Mouse (Mus musculus): Measurements from ENCODE around the gene Cables2.
A peak's percentile ranks its signal among the peaks of the same experiment; 100 is the strongest.

The Cables2 gene

DNA sequence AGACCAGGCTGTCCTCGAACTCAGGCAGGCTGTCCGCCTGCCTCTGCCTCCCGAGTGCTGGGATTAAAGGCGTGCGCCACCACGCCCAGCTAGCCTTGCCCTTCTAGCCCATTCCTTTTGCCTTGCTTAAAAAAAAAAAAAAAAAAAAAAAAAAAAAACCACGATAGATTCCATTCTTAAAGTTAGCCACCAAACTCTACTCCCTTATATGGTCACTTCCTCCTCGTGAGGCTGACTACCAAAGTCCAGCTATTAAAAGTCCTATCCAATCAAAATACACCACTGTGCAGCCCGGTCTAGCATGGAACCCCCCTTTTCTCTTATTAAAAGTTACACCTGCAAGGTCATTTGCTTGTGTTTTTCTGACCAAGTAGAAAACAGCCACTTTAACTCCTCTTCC lies 17.6 kb downstream of the Cables2 start:
- no peak for DNase-seq (ENCODE audit: low spot score in 2 of 2)

DNA sequence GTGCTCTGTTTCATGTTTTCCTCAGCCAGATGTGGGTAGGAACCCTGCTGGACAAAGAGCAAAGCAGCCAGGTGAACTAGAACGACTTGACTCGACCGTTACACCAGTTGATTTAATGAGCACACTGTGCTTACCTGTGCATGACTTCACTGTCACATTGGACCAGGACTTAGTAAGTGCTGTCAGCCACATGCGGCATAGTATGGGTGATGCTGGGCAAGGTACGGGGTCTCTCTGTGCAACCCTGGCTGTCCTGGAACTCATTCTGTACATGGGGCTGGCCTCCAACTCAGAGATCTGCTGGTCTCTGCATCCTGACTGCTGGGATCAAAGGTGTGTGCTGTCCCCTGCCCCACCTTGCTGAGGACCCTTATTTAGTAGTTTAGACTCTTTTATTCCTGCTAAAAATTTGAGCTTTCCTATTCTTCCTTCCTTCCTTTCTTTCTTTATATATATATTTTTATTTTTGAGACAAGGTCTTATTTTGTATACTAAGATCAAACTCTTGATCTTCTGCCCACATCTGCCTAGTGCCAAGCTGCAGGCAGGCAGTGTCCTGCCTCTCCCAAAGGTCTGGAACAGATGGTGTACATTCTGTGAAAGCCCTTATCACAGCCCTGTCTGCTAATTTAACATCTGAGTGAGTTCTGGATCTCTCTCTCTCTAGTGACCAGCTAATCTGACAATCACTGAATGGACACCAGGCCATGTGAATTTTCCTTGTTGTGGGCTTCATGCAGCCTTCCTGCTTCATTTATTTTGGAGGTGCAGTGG lies 18.7 kb downstream of the Cables2 start:
- DNase-seq (ENCODE audit: low spot score in 2 of 2): no peak

DNA sequence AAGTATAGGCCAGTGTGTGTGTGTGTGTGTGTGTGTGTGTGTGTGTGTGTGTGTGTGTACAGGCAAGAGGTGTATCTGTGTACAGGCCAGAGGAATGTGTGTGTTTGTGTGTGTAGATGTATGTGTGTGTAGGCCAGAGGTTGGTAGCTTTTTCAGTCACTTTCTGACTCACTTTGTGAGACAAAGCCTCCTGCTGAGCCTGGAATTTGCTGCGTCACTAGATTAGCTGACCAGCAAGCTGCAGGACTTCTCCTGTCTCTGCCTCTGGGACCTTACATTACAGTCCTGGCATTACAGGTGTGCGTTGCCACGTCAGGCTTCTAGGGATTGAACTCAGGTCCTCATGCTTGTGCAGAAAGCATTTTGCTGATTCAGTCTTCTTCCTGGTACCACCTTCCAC lies 21.5 kb downstream of the Cables2 start:
- no peak for DNase-seq (ENCODE audit: low spot score in 2 of 2)

GRCm38 (mm10) chr2:180250930-180251611 lies 22.2 kb downstream of the Cables2 start:
- peak; percentile 68 to 80 for DNase-seq (ENCODE audit: low spot score in 2 of 2)

DNA sequence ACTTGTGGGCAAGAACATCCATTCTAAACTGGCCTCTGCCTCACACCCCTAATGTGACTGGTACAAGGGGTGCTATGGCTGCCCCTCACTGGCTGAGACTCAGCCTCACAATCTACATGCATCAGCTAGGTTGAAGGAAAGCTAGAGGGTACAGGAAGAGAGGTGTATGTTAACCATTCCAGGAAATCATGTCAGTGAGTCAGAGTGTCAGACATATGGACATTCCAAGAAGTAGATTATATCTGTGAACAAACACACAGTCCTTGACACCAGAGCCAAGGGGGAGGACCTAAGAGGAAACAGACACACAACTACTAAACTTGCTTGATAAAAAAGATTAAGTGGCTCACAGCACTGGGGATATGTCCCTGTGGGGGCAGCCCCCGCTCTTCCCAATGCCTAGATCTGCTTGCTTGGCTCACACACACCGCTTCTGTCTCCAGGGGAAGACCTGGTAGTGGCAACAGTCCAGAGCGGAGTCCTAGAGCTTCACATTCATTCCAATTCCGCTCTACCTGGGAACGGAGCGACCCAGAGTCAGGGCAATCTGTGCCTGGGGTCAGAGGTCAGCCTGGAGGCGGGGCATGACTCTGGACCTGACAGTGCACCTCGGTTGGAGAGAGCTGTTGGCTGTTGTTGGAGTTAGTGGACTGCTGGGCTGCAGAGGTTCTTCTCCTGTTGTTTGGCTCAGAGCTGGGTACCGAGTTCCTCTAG lies 24.2 kb downstream of the Cables2 start:
- DNase-seq (ENCODE audit: low spot score in 2 of 2): no peak

- DNase-seq (ENCODE audit: low spot score in 2 of 2): no peak
These were observed 25.4 kb downstream of the Cables2 start for GRCm38 (mm10) chr2:180247916-180248315.

- no peak for DNase-seq (ENCODE audit: low spot score in 2 of 2)
These were observed 30.2 kb downstream of the Cables2 start for GRCm38 (mm10) chr2:180243108-180243507.

DNA sequence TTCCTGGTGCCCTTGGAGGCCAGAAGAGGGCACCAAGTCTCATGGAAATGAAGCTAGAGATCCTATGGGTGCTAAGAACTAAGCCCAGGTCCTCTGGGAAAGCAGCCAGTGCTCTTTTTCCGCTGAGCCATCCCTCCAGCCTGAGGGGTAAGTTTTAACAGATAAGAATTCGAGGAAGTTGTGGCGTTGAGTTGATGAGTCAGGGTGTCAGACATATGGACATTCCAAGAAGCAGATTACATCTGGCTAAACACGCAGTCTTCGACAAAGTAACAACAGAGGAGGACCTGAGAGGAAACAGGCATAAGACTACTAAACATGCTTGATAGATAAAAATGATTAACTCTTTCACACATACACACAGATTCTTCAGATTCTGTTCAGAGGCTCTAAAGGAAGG lies 34.7 kb downstream of the Cables2 start:
- no peak for DNase-seq (ENCODE audit: low spot score in 2 of 2)

DNA sequence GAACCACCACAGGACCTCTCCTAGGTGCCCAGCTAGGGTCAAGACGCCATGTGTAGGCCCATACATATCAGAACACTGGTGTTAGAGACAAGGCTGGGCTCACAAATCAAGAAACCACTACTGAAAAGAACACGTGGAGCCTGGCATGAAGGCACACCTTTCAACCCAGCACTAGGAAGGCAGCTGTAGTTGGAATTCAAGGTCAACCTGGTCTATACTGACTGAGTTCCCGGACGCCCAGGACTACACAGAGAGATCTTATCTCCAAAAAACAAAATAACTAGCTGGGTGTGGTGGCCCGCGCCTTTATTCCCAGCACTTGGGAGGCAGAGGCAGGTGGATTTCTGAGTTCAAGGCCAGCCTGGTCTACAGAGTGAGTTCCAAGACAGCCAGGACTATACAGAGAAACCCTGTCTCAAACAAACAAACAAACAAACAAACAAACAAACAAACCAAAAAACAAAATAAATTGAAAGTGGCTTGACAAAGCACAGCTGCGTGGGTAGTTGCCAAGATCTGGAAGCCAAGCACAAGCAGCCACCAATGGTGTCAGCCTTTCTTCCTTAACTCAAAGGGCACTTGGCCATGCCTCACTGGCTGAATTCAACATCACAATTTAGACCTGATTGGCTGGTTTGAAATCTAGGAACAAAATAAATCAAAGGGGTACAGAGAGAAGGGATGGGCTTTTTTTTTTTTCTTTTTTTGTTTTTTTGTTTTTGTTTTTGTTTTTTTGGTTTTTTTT lies 35.5 kb downstream of the Cables2 start:
- DNase-seq (ENCODE audit: low spot score in 2 of 2): no peak

- no peak for DNase-seq (ENCODE audit: low spot score in 2 of 2)
These were observed 36.4 kb downstream of the Cables2 start for GRCm38 (mm10) chr2:180236930-180237329.

DNA sequence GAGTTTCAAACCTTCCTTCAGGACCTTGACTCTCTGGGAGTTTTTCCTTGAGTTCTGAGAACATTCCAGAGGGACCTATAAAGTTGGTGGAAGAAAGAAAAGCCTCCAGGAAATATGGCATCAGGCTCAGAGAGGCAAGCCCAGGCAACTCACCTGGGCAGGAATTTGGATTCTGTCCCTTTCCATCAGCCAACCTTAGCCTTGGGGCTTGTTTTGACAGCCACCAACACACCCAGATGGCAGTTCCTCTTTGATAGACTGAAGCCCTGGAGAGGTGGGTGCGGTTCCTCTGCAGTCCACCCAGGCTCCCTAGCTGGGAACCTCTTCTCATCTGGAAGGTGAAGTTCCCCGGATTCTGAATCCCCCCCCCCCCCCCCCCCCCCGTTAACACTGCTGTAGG lies 36.8 kb downstream of the Cables2 start:
- DNase-seq (ENCODE audit: low spot score in 2 of 2): no peak

DNA sequence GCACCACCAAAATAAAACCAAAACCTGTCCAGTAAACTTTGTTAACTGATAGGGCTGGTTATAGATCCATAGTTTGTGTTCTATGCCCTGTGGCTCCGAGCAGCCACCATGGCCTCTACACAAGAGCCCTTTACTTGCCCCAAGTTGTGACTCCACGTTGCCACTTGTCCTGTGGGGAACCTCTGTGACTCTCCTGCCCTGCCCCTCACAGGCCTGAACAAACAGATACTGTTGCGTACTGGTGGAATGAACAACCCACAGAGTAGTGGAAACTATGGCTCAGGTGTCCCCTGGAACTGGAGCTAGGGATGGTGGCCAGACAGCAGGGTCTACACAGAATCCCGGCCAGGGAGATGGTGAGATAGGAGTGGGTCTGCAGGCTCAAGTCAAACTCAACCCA lies 37.5 kb downstream of the Cables2 start:
- DNase-seq (ENCODE audit: low spot score in 2 of 2): no peak

DNA sequence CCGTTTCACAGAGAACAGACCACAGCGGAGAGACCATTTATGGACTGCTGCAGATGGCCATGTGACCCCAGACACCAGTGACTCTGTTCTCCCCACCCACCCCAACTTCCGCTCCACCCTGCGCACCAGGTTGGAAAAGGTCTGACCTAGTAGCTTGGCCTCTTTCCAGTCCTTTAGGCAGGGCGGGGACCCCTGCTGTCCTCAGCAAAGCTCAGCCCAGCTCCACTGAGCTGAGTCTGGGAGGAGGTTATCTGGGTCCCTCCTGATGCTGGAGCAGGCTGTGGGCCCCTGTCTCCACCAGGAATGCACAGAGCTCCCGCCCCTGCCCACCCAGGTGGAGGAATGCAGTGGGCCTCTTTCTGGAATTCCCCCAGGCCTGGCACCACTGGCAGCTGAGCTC lies 38.3 kb downstream of the Cables2 start:
- DNase-seq (ENCODE audit: low spot score in 2 of 2): no peak

DNA sequence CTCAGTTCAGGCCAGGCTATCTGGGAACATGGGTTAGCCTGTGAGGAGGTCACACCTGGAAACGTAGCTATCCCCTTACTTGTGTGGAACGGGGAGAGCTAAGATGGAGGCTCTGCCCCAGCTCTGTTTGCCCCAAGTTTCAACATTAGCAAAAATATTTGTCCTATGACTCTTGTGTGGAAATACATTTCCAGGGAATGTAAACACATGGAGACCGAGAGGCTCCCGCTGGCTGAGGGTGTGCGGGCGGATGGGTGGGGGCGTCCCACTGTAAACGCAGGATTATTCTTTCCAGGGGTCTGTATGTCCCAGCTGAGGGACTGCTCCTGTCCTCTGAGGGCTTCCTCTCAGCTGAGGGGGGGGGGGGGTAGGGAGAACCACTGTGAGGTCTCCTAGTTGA lies 38.9 kb downstream of the Cables2 start:
- no peak for DNase-seq (ENCODE audit: low spot score in 2 of 2)

DNA sequence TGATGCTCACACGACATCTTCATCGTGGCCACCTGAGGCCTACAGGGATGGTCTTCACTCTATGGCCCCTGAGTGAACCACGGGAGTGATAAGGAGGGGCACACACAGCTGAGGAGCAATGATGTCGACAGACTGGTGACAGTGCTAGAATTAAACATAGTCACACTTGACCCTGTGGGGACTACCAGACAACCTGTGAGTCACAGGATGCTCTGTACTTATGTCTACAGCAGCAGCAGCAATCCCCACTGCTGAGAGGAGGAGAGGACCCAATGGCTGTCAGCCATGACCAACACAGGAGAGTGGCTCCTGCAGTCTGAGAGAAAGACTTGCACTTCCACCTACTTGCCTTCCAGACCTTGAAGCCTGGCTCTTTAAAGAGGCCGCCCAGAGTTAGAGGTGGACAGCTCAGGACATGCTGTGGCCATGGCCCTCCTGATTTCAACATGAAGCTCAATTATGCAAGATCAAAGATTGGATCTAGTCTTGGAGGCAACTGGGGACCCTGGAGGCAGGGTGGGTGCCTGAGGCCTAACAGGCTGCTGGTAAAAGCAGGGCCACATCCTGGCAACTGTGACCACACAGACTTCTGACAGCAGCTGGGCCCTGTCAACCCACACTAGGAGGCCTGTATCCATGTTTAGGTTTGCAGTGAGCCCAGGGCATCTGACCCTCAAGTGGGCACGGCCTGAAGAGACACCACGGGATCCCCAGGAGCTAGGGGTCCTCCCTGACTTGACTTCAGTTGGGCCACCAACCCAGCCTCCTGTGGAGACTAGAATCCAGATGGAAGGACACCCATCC lies 40.0 kb downstream of the Cables2 start:
- no peak for DNase-seq (ENCODE audit: low spot score in 2 of 2)

- DNase-seq (ENCODE audit: low spot score in 2 of 2): no peak
These were observed 42.8 kb downstream of the Cables2 start for GRCm38 (mm10) chr2:180230482-180230881.

DNA sequence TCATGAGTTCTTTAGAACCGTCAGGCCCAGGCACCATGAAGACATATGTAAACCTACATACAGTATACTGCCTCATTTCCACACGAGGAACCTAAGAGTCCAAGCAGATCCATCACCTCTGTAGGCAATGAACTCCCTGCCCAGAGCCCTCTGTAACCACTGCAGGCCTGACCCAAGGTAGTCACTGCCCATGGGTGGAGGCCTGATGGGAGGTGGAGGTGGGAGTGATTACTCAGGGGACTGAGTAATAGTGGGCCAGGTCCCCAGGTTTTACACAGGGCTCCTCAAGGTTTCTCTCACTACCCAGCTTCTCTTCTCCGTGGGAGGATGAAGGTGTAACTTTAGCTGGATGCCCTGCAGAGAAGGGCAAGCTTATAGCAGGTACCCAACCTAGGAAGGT lies 44.2 kb downstream of the Cables2 start:
- DNase-seq (ENCODE audit: low spot score in 2 of 2): no peak

GRCm38 (mm10) chr2:180228592-180228991 lies 44.7 kb downstream of the Cables2 start:
- DNase-seq (ENCODE audit: low spot score in 2 of 2): no peak

DNA sequence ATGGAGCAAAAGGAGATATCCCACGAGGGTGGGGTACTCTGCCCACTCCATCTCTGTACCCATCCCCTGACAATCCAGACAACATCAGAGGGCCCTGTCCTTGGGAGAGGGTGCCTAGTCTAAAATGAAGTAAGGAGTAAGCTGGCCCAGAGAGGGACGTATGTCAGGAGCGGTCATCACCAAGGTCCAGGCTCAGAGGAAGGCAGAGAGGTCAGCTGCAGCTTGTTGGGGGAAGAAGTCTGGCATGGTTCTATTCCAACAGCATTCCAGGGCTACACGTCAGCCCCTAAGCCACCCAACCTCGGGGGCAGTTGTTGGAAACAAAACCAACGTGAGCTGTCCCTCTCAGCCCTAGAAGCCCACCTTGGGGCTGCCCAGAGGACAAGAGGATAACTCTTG lies 45.2 kb downstream of the Cables2 start:
- DNase-seq (ENCODE audit: low spot score in 2 of 2): no peak

GRCm38 (mm10) chr2:180227262-180228059 lies 45.8 kb downstream of the Cables2 start:
- no peak for DNase-seq (ENCODE audit: low spot score in 2 of 2)

Data from frontal cortex, postnatal 10 days (tissue).